Mouse (Mus musculus) MEL (cell line): ENCODE measurements around the gene Nudt3.

Experiments
- BHLHE40 ChIP-seq: IDR thresholded peaks from 2 replicates; pipeline ENCODE4 v1.6.1; 2012; ENCODE audit warnings: low read depth, mild to moderate bottlenecking, inconsistent platforms, low read length, improper control_type of control experiment, borderline replicate concordance
- CHD1 ChIP-seq: IDR thresholded peaks from 2 replicates; pipeline ENCODE4 v1.6.1; 2012; ENCODE audit warnings: low read depth, mild to moderate bottlenecking, inconsistent platforms, low read length, improper control_type of control experiment
- CHD2 ChIP-seq: IDR thresholded peaks from 2 replicates; pipeline ENCODE4 v1.6.1; 2011; ENCODE audit warnings: low read length, improper control_type of control experiment
- CTCF ChIP-seq, 3 experiments: IDR thresholded peaks in 2 of 3; conservative IDR thresholded peaks in 1 of 3; 2 replicates each; pipeline ENCODE4 v1.5.1; 2011 to 2012; ENCODE audit warnings: low read length in 3 of 3, low read depth in 2 of 3, mild to moderate bottlenecking in 2 of 3, improper control_type of control experiment in 1 of 3, inconsistent platforms in 1 of 3, mixed read lengths in 1 of 3, moderate library complexity in 1 of 3; ENCODE audit not compliant: control insufficient read depth in 1 of 3, insufficient read depth in 1 of 3, poor library complexity in 1 of 3, severe bottlenecking in 1 of 3
- EP300 ChIP-seq, 2 experiments: IDR thresholded peaks; 2 replicates each; pipeline ENCODE4 v1.6.1; 2011; ENCODE audit warnings: improper control_type of control experiment in 2 of 2, low read length in 2 of 2, low read depth in 1 of 2, mild to moderate bottlenecking in 1 of 2
- GATA1 ChIP-seq: IDR thresholded peaks from 2 replicates; pipeline ENCODE4 v1.6.1; 2011; ENCODE audit warnings: low read depth, low read length, improper control_type of control experiment
- JUND ChIP-seq: IDR thresholded peaks from 2 replicates; pipeline ENCODE4 v1.6.1; 2011; ENCODE audit warnings: low read depth, mild to moderate bottlenecking, improper control_type of control experiment, low read length
- NELFE ChIP-seq: IDR thresholded peaks from 2 replicates; pipeline ENCODE4 v1.6.1; 2011; ENCODE audit warnings: low read depth, low read length, improper control_type of control experiment
- SIN3A ChIP-seq: IDR thresholded peaks from 2 replicates; pipeline ENCODE4 v1.6.1; 2012; ENCODE audit warnings: low read length, improper control_type of control experiment, inconsistent platforms
- USF2 ChIP-seq, 2 experiments: IDR thresholded peaks; 2 replicates each; pipeline ENCODE4 v1.6.1; 2011 to 2012; ENCODE audit warnings: improper control_type of control experiment in 2 of 2, low read length in 2 of 2, borderline replicate concordance in 1 of 2, inconsistent platforms in 1 of 2, low read depth in 1 of 2, mild to moderate bottlenecking in 1 of 2; ENCODE audit not compliant: insufficient read depth in 1 of 2
- ZKSCAN1 ChIP-seq: IDR thresholded peaks from 2 replicates; pipeline ENCODE4 v1.6.1; 2012; ENCODE audit warnings: low read depth, mild to moderate bottlenecking, inconsistent platforms, low read length, improper control_type of control experiment, moderate library complexity

DNA sequence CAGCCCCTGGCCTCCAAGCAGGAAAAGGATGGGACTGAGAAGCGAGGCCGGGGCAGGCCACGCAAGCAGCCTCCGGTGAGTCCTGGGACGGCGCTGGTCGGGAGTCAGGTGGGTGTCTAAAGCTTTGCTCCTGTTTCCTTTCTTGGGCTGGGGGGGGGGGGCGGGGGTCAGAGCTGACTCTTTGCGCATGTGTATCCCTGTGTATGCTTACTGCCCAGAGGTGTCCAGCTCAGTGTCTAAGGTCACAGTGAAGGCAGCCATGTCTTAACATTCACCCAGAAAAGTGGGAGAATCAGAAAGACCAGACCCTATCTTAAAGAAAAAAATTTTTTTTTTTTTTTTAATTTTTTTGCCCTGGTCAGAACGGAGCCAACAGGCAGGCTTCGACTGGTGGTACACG is 63.7 kb downstream of the Nudt3 start:
- TF ChIP-seq NELFE = no peak
- no peak for TF ChIP-seq BHLHE40
- no peak for TF ChIP-seq CTCF (IDR thresholded peaks at IDR 0.05 in 2 of 3, conservative IDR thresholded peaks at IDR 0.05 in 1 of 3; ENCODE audit: control insufficient read depth in 1 of 3, insufficient read depth in 1 of 3, low read depth in 2 of 3, low read length in 3 of 3, poor library complexity in 1 of 3, severe bottlenecking in 1 of 3)
- TF ChIP-seq GATA1 = no peak
- no peak for TF ChIP-seq CHD2
- TF ChIP-seq USF2 (IDR thresholded peaks at IDR 0.05; ENCODE audit: borderline replicate concordance in 1 of 2, insufficient read depth in 1 of 2, low read depth in 1 of 2, low read length in 2 of 2) = no peak
- no peak for TF ChIP-seq ZKSCAN1
- no peak for TF ChIP-seq JUND
- no peak for TF ChIP-seq SIN3A
- no peak for TF ChIP-seq EP300 (IDR thresholded peaks at IDR 0.05; ENCODE audit: low read depth in 1 of 2, low read length in 2 of 2)
- no peak for TF ChIP-seq CHD1
